Mouse (Mus musculus) spleen, postnatal 4 days (tissue): ENCODE measurements at regions not wholly inside any gene's neighbourhood (a gene's known extent, or its start where the extent isn't known, plus 50 kb on each side); places are given as distances from the start of the nearest gene placed in this dataset.

Experiments used
- DNase-seq, 2 experiments: peaks; one replicate each; pipeline ENCODE4 v3.0.0; 2022; ENCODE audit warnings: low spot score in 2 of 2

- DNase-seq: no peak
Measured at GRCm38 (mm10) chr3:132017485-132018261, 67.4 kb upstream of the Dkk2 start.

- DNase-seq: no peak
Measured at GRCm38 (mm10) chr3:132018505-132018904, 66.6 kb upstream of the Dkk2 start.

GRCm38 (mm10) chr3:132022032-132022431, 63.1 kb upstream of the Dkk2 start:
- no peak for DNase-seq

GRCm38 (mm10) chr3:132023342-132023741, 61.8 kb upstream of the Dkk2 start:
- no peak for DNase-seq

- no peak for DNase-seq
Measured at GRCm38 (mm10) chr3:132029112-132029511, 56.0 kb upstream of the Dkk2 start.

GRCm38 (mm10) chr3:132033078-132033713, 51.9 kb upstream of the Dkk2 start:
- DNase-seq: no peak

- no peak for DNase-seq
Measured at GRCm38 (mm10) chr3:132035176-132035575, 49.9 kb upstream of the Dkk2 start.
